Mouse (Mus musculus) MEL (cell line): ENCODE results near the gene Nudt14. TPM values are rescaled to one million over a fixed set of nuclear protein-coding genes. Genes with fewer than 3 reads are reported as not detected.

Source experiments
- DNase-seq: peaks from one replicate; pipeline ENCODE4 v3.0.0; 2011; ENCODE audit warnings: low read depth, low spot score
- H3K27ac ChIP-seq: 2 replicates; pipeline ENCODE4 v1.5.1; 2012; ENCODE audit warnings: low read depth, mild to moderate bottlenecking, control low read depth, low read length, moderate library complexity; ENCODE audit not compliant: control insufficient read depth
- H3K27me3 ChIP-seq, 2 experiments: fragments of 150-350 bp in 1 of 2; sonication (generic) in 1 of 2; 2 replicates each; pipeline ENCODE4 v1.6.1; 2012; ENCODE audit warnings: low read length in 2 of 2, mild to moderate bottlenecking in 2 of 2, improper control_type of control experiment in 1 of 2, moderate library complexity in 1 of 2; ENCODE audit not compliant: insufficient read depth in 2 of 2, control insufficient read depth in 1 of 2
- H3K36me3 ChIP-seq, 2 experiments: 2 replicates each; pipeline ENCODE4 v1.6.1; 2012 to 2014; ENCODE audit warnings: low read length in 2 of 2, improper control_type of control experiment in 1 of 2, inconsistent platforms in 1 of 2, mild to moderate bottlenecking in 1 of 2; ENCODE audit not compliant: insufficient read depth in 2 of 2, control insufficient read depth in 1 of 2
- H3K4me1 ChIP-seq, 2 experiments: fragments of 150-350 bp in 1 of 2; sonication (generic) in 1 of 2; 2 replicates each; pipeline ENCODE4 v1.6.1; 2012; ENCODE audit warnings: low read length in 2 of 2, improper control_type of control experiment in 1 of 2, mild to moderate bottlenecking in 1 of 2; ENCODE audit not compliant: insufficient read depth in 2 of 2, control insufficient read depth in 1 of 2
- H3K4me3 ChIP-seq, 2 experiments: fragments of 150-350 bp in 1 of 2; sonication (generic) in 1 of 2; 2 replicates each; pipeline ENCODE4 v1.5.1; 2012; ENCODE audit warnings: low read depth in 2 of 2, low read length in 2 of 2, mild to moderate bottlenecking in 2 of 2, moderate library complexity in 2 of 2, control low read depth in 1 of 2, improper control_type of control experiment in 1 of 2; ENCODE audit not compliant: control insufficient read depth in 1 of 2, insufficient read depth in 1 of 2
- H3K79me2 ChIP-seq: 2 replicates; pipeline ENCODE4 v1.6.1; 2012; ENCODE audit warnings: mild to moderate bottlenecking, low read length, moderate library complexity; ENCODE audit not compliant: control insufficient read depth, poor library complexity, insufficient read depth
- H3K9ac ChIP-seq: 2 replicates; pipeline ENCODE4 v1.6.1; 2012; ENCODE audit warnings: low read depth, mild to moderate bottlenecking, control low read depth, low read length, moderate library complexity; ENCODE audit not compliant: control insufficient read depth, poor library complexity, severe bottlenecking
- H3K9me3 ChIP-seq: fragments of 150-350 bp; sonication (generic); replicated peaks from 2 replicates; pipeline ENCODE4 v1.6.1; 2012; ENCODE audit warnings: mild to moderate bottlenecking, low read length, improper control_type of control experiment, moderate library complexity; ENCODE audit not compliant: insufficient read depth
- CHD1 ChIP-seq: IDR thresholded peaks from 2 replicates; pipeline ENCODE4 v1.6.1; 2012; ENCODE audit warnings: low read depth, mild to moderate bottlenecking, inconsistent platforms, low read length, improper control_type of control experiment
- CHD2 ChIP-seq: IDR thresholded peaks from 2 replicates; pipeline ENCODE4 v1.6.1; 2011; ENCODE audit warnings: low read length, improper control_type of control experiment
- E2F4 ChIP-seq: IDR thresholded peaks from 2 replicates; pipeline ENCODE4 v1.6.1; 2011; ENCODE audit warnings: low read depth, low read length, improper control_type of control experiment, borderline replicate concordance
- ELF1 ChIP-seq: IDR thresholded peaks from 2 replicates; pipeline ENCODE4 v1.6.1; 2014; ENCODE audit warnings: low read depth, mild to moderate bottlenecking, inconsistent platforms, low read length, improper control_type of control experiment, moderate library complexity
- HCFC1 ChIP-seq: IDR thresholded peaks from 2 replicates; pipeline ENCODE4 v1.6.1; 2012; ENCODE audit warnings: low read depth, mild to moderate bottlenecking, inconsistent platforms, low read length, improper control_type of control experiment, moderate library complexity
- JUND ChIP-seq: IDR thresholded peaks from 2 replicates; pipeline ENCODE4 v1.6.1; 2011; ENCODE audit warnings: low read depth, mild to moderate bottlenecking, improper control_type of control experiment, low read length
- KAT2A ChIP-seq: conservative IDR thresholded peaks from 2 replicates; pipeline ENCODE4 v1.6.1; 2012; ENCODE audit warnings: low read depth, low read length, improper control_type of control experiment, inconsistent platforms
- MAFK ChIP-seq: IDR thresholded peaks from 2 replicates; pipeline ENCODE4 v1.6.1; 2011; ENCODE audit warnings: low read depth, mild to moderate bottlenecking, low read length, improper control_type of control experiment, borderline replicate concordance
- NRF1 ChIP-seq: IDR thresholded peaks from 2 replicates; pipeline ENCODE4 v1.6.1; 2014; ENCODE audit warnings: low read depth, mild to moderate bottlenecking, inconsistent platforms, low read length, improper control_type of control experiment, moderate library complexity; ENCODE audit not compliant: poor library complexity, insufficient read depth, severe bottlenecking
- POLR2A ChIP-seq, 2 experiments: IDR thresholded peaks; 2 replicates each; pipeline ENCODE4 v1.6.1; 2011 to 2012; ENCODE audit warnings: low read length in 2 of 2, mild to moderate bottlenecking in 2 of 2, control low read depth in 1 of 2, improper control_type of control experiment in 1 of 2, low read depth in 1 of 2, moderate library complexity in 1 of 2; ENCODE audit not compliant: control insufficient read depth in 1 of 2, insufficient read depth in 1 of 2, poor library complexity in 1 of 2
- POLR2AphosphoS5 ChIP-seq: IDR thresholded peaks from 2 replicates; pipeline ENCODE4 v1.6.1; 2012; ENCODE audit warnings: low read depth, borderline replicate concordance, mild to moderate bottlenecking, inconsistent platforms, low read length, moderate library complexity, mixed read lengths
- RAD21 ChIP-seq: IDR thresholded peaks from 2 replicates; pipeline ENCODE4 v1.6.1; 2011; ENCODE audit warnings: mild to moderate bottlenecking, low read depth, low read length, improper control_type of control experiment
- RCOR1 ChIP-seq: IDR thresholded peaks from 2 replicates; pipeline ENCODE4 v1.6.1; 2012; ENCODE audit warnings: low read depth, mild to moderate bottlenecking, inconsistent platforms, low read length, improper control_type of control experiment
- SMC3 ChIP-seq: IDR thresholded peaks from 2 replicates; pipeline ENCODE4 v1.6.1; 2011; ENCODE audit warnings: low read depth, low read length, improper control_type of control experiment
- TCF12 ChIP-seq: IDR thresholded peaks from 2 replicates; pipeline ENCODE4 v1.6.1; 2014; ENCODE audit warnings: low read depth, mild to moderate bottlenecking, inconsistent platforms, low read length, improper control_type of control experiment, moderate library complexity
- ZMIZ1 ChIP-seq: IDR thresholded peaks from 2 replicates; pipeline ENCODE4 v1.6.1; 2012; ENCODE audit warnings: low read depth, mild to moderate bottlenecking, inconsistent platforms, low read length, improper control_type of control experiment, moderate library complexity
- ZNF384 ChIP-seq: IDR thresholded peaks from 2 replicates; pipeline ENCODE4 v1.6.1; 2012; ENCODE audit warnings: low read depth, mild to moderate bottlenecking, inconsistent platforms, low read length, improper control_type of control experiment
- polyA plus RNA-seq, 2 experiments: library from polyadenylated mRNA; stranded (reverse) in 1 of 2; unstranded in 1 of 2; fragments of >175 nt in 1 of 2; fragments of >200 nt in 1 of 2; gene quantifications; 2 replicates each; pipeline versions ENCODE4 v1.2.1 to v1.2.4; 2012; ENCODE audit warnings: low replicate concordance in 2 of 2, low read depth in 1 of 2; ENCODE audit not compliant: insufficient read length in 2 of 2, insufficient read depth in 1 of 2, missing spikeins in 1 of 2
- total RNA-seq: library from RNA; depleted of rRNA; stranded (reverse); fragments of 300-350 nt; gene quantifications from 2 replicates; pipeline ENCODE4 v1.2.3, GENCODE M21; 2012

The Nudt14 gene
- total and polyA plus RNA-seq, 3 experiments = 19.0 to 61.0 TPM; not detected in 1

- Histone ChIP-seq H3K36me3 (peaks cover 0 to 55% of the 10 kb centered on the region in 2 experiments; a peak in 2 of 4 replicates), H3K4me1 (no peaks in the 10 kb centered on the region)
- TF ChIP-seq RAD21 (no peak), SMC3 (no peak), CHD2 (no peak), POLR2AphosphoS5 (no peak), ELF1 (no peak), KAT2A (no peak), JUND (no peak), TCF12 (no peak), POLR2A (IDR thresholded peaks at IDR 0.05; ENCODE audit: control insufficient read depth in 1 of 2, insufficient read depth in 1 of 2, low read depth in 1 of 2, low read length in 2 of 2, poor library complexity in 1 of 2) (no peak)
- TF ChIP-seq, all 39 proteins: peak for 0
- Histone ChIP-seq H3K9ac (no peak overlapping the region), H3K79me2 (no peaks in the 10 kb centered on the region), H3K27me3 (no peaks in the 10 kb centered on the region), H3K4me3 (no peak overlapping the region), H3K9me3 (no peaks in the 10 kb centered on the region), H3K27ac (no peak overlapping the region)
- no peak for DNase-seq
These were observed 32.8 kb upstream of the Nudt14 start for GRCm38 (mm10) chr12:112974736-112975135.

GRCm38 (mm10) chr12:112969616-112970015, 27.7 kb upstream of the Nudt14 start:
- no peak overlapping the region for H3K27ac ChIP-seq
- H3K4me1 ChIP-seq = no peaks in the 10 kb centered on the region
- H3K9ac ChIP-seq = no peak overlapping the region
- TF ChIP-seq E2F4 (no peak), CHD2 (no peak), HCFC1 (no peak), RCOR1 (no peak), NRF1 (no peak), MAFK (no peak), ZNF384 (no peak), ZMIZ1 (no peak), POLR2A (IDR thresholded peaks at IDR 0.05; ENCODE audit: control insufficient read depth in 1 of 2, insufficient read depth in 1 of 2, low read depth in 1 of 2, low read length in 2 of 2, poor library complexity in 1 of 2) (no peak), SMC3 (no peak), KAT2A (no peak), CHD1 (no peak)
- no peaks in the 10 kb centered on the region for H3K27me3 ChIP-seq
- no peaks in the 10 kb centered on the region for H3K9me3 ChIP-seq
- H3K4me3 ChIP-seq = no peak overlapping the region
- H3K79me2 ChIP-seq = no peaks in the 10 kb centered on the region
- peaks cover 0 to 49% of the 10 kb centered on the region in 2 experiments; a peak in 2 of 4 replicates for H3K36me3 ChIP-seq
- no peak for DNase-seq
